Mouse (Mus musculus) gastrocnemius, adult 2 months (tissue): ENCODE data around the gene Mst1. TPM values are rescaled to one million over a fixed set of nuclear protein-coding genes. Genes with fewer than 3 reads are reported as not detected.

Experiments used
- DNase-seq: peaks from one replicate; pipeline ENCODE4 v3.0.0; 2022
- H3K27ac ChIP-seq: fragments of 200-600 bp; 2 replicates; pipeline ENCODE4 v1.8.1; 2022; ENCODE audit warnings: mild to moderate bottlenecking
- H3K4me3 ChIP-seq: fragments of 200-600 bp; 2 replicates; pipeline ENCODE4 v1.8.1; 2022; ENCODE audit warnings: mild to moderate bottlenecking, moderate library complexity
- CTCF ChIP-seq: fragments of 200-600 bp; IDR thresholded peaks from 2 replicates; pipeline ENCODE4 v1.8.1; 2022; ENCODE audit warnings: antibody characterized with exemption, mild to moderate bottlenecking, moderate library complexity
- intact Hi-C: fragments of 180-260 bp; cut with DNase I; formaldehyde crosslinking; loops from one replicate; pipeline ENCODE4 v1.15.1; 2025
- total RNA-seq, 2 experiments: library from RNA; stranded (reverse); gene quantifications; 2 replicates each; pipeline ENCODE4 v1.2.3; 2021

Gene Mst1
- total RNA-seq, 2 experiments from 2014 or later, result not detected

- no peak overlapping the region for H3K27ac ChIP-seq
- TF ChIP-seq CTCF, result peak; percentile 12; the same call in 1 of the 2 replicates
- DNase-seq, result peak; percentile 52
- peak overlapping the region; percentile 59 for H3K4me3 ChIP-seq
- intact Hi-C loops, result no loop called here
Observed at GRCm38 (mm10) chr9:108111593-108112121, 31.4 kb downstream of the Mst1 start.

GRCm38 (mm10) chr9:108112719-108113340, 32.6 kb downstream of the Mst1 start:
- DNase-seq, result peak; percentile 91
- TF ChIP-seq CTCF, result no peak
- no peak overlapping the region for H3K4me3 ChIP-seq
- intact Hi-C loops, result no loop called here
- H3K27ac ChIP-seq, result peak overlapping the region; percentile 60; the same call in 1 of the 2 replicates

DNA sequence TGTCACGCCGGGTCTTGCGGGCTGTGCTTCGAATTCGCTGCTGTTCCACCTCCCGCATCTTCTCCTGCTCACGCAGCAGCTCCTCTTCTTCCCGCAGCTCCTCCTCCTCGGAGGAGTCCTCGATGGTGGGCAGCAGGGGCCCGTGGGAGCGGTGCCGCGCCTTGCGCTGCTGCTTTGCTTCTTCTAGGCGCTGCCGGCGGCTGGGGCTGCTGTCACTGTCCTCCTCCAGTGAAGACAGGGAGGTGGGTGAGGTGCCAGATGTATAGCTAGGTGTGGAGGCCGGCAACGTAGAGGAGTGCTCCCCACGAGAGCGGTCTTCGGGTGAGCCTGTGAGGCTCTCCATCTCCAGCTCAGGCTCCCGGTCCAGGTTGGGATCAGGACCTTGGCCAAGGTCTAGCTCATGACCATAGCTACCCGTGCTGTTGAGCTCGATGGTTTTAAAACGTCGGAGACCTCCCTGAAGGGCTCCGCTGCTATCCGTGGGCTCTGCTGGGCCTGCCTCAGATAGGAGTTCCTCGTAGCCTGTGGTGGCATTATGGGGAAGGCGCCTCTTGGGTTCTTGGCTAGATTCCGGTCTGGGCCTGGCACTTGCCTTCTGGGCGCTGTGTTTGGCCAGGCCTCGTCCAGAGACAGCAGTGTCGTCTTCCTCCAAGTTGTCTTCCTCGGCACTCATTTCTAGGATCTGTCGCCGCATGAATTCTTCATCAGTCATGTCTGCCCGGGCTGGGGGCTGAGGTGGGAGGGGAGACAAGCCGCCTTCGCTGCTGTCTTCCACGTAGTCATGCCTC, 35.2 kb downstream of the Mst1 start:
- no peak for TF ChIP-seq CTCF

GRCm38 (mm10) chr9:108117143-108117542, 36.9 kb downstream of the Mst1 start:
- DNase-seq, result no peak
- no peak overlapping the region for H3K4me3 ChIP-seq
- no peak for TF ChIP-seq CTCF

More for the DNA sequence above, 35.2 kb downstream of the Mst1 start:
- no peak for DNase-seq
- Histone ChIP-seq H3K4me3 (no peak overlapping the region), H3K27ac (no peak overlapping the region)
- intact Hi-C loops, result no loop called here

GRCm38 (mm10) chr9:108119891-108120411, 39.7 kb downstream of the Mst1 start:
- no peak for TF ChIP-seq CTCF
- DNase-seq, result peak; percentile 83
- peak overlapping the region; percentile 86 for H3K27ac ChIP-seq
- no peak overlapping the region for H3K4me3 ChIP-seq
- intact Hi-C loops, result no loop called here

More at GRCm38 (mm10) chr9:108117143-108117542, 36.9 kb downstream of the Mst1 start:
- H3K27ac ChIP-seq, result no peak overlapping the region
- intact Hi-C loops, result no loop called here

DNA sequence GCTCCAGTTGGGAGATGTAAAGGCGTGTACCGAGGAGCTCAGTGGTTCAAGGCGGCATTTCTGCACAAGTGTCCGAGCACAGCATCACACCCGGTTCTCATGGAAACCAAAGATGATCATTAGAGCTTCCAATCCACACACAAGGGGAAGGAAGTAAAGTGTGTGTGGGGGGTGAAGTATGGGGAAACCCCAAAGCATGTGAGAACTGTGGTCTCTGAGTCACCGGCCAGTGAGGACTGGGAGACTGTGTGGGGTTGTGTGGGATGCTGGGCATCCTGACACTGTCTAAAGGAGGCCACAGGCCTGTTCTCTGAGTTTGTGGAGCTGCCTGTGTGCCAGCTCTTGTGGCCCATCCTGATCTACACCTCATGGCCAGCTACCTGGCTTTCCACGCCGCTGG, 40.4 kb downstream of the Mst1 start:
- peak overlapping the region; percentile 79 for H3K27ac ChIP-seq

GRCm38 (mm10) chr9:108121170-108121969, 41.1 kb downstream of the Mst1 start:
- TF ChIP-seq CTCF, result no peak
- intact Hi-C loops, result no loop called here
- peak; percentile 69 for DNase-seq
- Histone ChIP-seq H3K4me3 (no peak overlapping the region), H3K27ac (peak overlapping the region; percentile 79)

More for the DNA sequence above, 40.4 kb downstream of the Mst1 start:
- H3K4me3 ChIP-seq, result no peak overlapping the region
- intact Hi-C loops, result no loop called here
- DNase-seq, result no peak
- no peak for TF ChIP-seq CTCF

- Histone ChIP-seq H3K27ac (no peak overlapping the region), H3K4me3 (no peak overlapping the region)
- intact Hi-C loops, result no loop called here
- no peak for DNase-seq
- TF ChIP-seq CTCF, result no peak
Observed at GRCm38 (mm10) chr9:108123916-108124315, 43.7 kb downstream of the Mst1 start.

GRCm38 (mm10) chr9:108125731-108126130, 45.5 kb downstream of the Mst1 start:
- Histone ChIP-seq H3K4me3 (no peak overlapping the region), H3K27ac (no peak overlapping the region)
- TF ChIP-seq CTCF, result no peak
- no peak for DNase-seq
- intact Hi-C loops, result no loop called here

DNA sequence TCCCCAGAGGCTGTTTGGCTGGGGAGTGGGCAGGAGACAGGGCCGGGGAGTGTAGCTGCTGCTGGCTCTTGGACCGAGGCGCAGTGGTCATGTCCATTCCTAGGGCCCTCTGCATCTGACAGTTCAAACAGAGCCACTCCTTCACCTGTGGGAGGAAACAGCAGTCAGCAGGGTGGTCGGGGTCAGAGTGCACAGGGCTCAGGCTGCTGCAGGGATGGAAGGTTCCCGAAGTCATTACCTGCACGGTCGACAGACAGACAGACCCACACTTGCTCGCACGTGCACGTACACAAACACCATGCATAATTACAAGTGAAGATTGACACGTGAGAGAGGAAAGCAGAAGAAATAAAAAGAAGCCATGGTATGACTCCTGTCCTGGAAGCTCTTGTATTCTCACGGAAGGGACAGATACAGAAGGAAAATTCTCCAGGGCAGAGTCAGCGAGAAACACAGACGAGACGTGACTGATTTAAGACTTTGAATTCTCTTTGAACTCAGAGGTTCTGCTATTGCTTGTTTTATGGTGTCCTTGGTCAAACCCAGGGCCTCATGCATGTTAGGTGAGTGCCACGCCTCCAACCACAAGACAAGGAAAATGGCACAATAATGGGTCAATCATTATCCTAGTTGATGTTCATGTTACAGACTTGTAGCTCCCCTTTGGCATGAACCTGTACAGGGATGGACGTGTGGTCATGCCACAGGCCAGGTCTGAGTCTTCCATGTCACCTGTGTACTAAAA, 46.4 kb downstream of the Mst1 start:
- Histone ChIP-seq H3K27ac (no peak overlapping the region), H3K4me3 (no peak overlapping the region)
- DNase-seq, result no peak
- no peak for TF ChIP-seq CTCF
- intact Hi-C loops, result no loop called here

DNA sequence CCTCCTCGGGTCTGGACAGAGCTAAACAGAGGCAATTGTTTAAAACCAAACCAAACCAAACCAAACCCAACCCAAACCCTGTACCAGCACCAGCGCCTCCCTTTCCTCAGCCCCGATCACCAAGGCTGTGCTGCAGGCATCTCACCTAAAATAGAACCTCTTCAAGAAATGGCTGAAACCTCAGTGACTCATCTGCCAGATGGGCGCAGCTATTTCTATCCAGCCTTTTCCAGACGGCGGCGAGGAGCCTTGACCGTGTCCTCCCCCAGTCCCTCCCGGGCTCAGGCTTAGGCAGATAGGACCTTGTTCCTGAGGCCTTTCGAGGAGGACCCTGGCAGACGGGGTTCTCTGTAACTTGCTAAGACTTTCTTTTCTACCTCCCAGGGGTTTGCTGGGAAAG, 48.0 kb downstream of the Mst1 start:
- DNase-seq, result no peak
- intact Hi-C loops, result no loop called here
- Histone ChIP-seq H3K4me3 (no peak overlapping the region), H3K27ac (no peak overlapping the region)
- TF ChIP-seq CTCF, result no peak
